Mouse (Mus musculus) megakaryocyte, embryonic 14.5 days (primary cell): ENCODE results near the gene Ttc7. TPM values are rescaled to one million over a fixed set of nuclear protein-coding genes. Genes with fewer than 3 reads are reported as not detected.
A peak's percentile ranks its signal among the peaks of the same experiment; 100 is the strongest.

ENCODE experiments used
- H3K27me3 ChIP-seq: replicated peaks from 2 replicates; pipeline ENCODE3; 2012; ENCODE audit warnings: inconsistent platforms
- H3K36me3 ChIP-seq: replicated peaks from 2 replicates; pipeline ENCODE3; 2012; ENCODE audit warnings: low read length, inconsistent platforms, mixed read lengths
- H3K4me1 ChIP-seq: 2 replicates; pipeline ENCODE4 v1.6.1; 2012; ENCODE audit warnings: inconsistent platforms
- H3K4me3 ChIP-seq: replicated peaks from 2 replicates; pipeline ENCODE3; 2012; ENCODE audit warnings: moderate library complexity, mild to moderate bottlenecking, inconsistent platforms
- H3K9me3 ChIP-seq: 2 replicates; pipeline ENCODE4 v1.6.1; 2012; ENCODE audit warnings: inconsistent platforms
- FLI1 ChIP-seq: IDR thresholded peaks from 2 replicates; pipeline ENCODE4 v1.6.1; 2012; ENCODE audit warnings: low read length, inconsistent platforms, mixed read lengths
- GATA1 ChIP-seq: IDR thresholded peaks from 3 replicates; pipeline ENCODE4 v1.6.1; 2012; ENCODE audit warnings: mixed read lengths, low read length, inconsistent platforms, borderline replicate concordance
- polyA plus RNA-seq: library from polyadenylated mRNA; stranded (reverse); fragments of >175 nt; gene quantifications from 2 replicates; pipeline ENCODE4 v1.2.3, GENCODE M21; 2012; ENCODE audit warnings: low replicate concordance; ENCODE audit not compliant: insufficient read depth

Ttc7 gene
- polyA plus RNA-seq, 1 experiment: 14.1 TPM

- TF ChIP-seq FLI1 (no peak), GATA1 (no peak)
Observed at GRCm38 (mm10) chr17:87332887-87333286, 50.2 kb downstream of the Ttc7 start.

GRCm38 (mm10) chr17:87334162-87334561 is 51.5 kb downstream of the Ttc7 start:
- Histone ChIP-seq H3K9me3 (peaks cover 6% of the 10 kb centered on the region), H3K27me3 (no peaks in the 10 kb centered on the region), H3K36me3 (peaks cover 95% of the 10 kb centered on the region), H3K4me3 (peak overlapping the region; percentile 33), H3K4me1 (peaks cover 42% of the 10 kb centered on the region)
- TF ChIP-seq FLI1 (no peak), GATA1 (no peak)

More at GRCm38 (mm10) chr17:87332887-87333286, 50.2 kb downstream of the Ttc7 start:
- no peaks in the 10 kb centered on the region for H3K27me3 ChIP-seq
- peaks cover 36% of the 10 kb centered on the region for H3K4me1 ChIP-seq
- H3K36me3 ChIP-seq: peaks cover 94% of the 10 kb centered on the region
- no peak overlapping the region for H3K4me3 ChIP-seq
- peaks cover 6% of the 10 kb centered on the region for H3K9me3 ChIP-seq

- Histone ChIP-seq H3K9me3 (peaks cover 6% of the 10 kb centered on the region), H3K4me1 (peaks cover 45% of the 10 kb centered on the region), H3K4me3 (no peak overlapping the region), H3K36me3 (peaks cover 95% of the 10 kb centered on the region), H3K27me3 (no peaks in the 10 kb centered on the region)
- TF ChIP-seq FLI1 (no peak), GATA1 (no peak)
Observed at GRCm38 (mm10) chr17:87335152-87335551, 52.5 kb downstream of the Ttc7 start.

GRCm38 (mm10) chr17:87335727-87336126 is 53.0 kb downstream of the Ttc7 start:
- Histone ChIP-seq H3K4me1 (peaks cover 46% of the 10 kb centered on the region), H3K36me3 (peaks cover 95% of the 10 kb centered on the region), H3K9me3 (peaks cover 6% of the 10 kb centered on the region), H3K4me3 (no peak overlapping the region), H3K27me3 (no peaks in the 10 kb centered on the region)
- TF ChIP-seq FLI1 (no peak), GATA1 (no peak)

GRCm38 (mm10) chr17:87336910-87337309 is 54.2 kb downstream of the Ttc7 start:
- Histone ChIP-seq H3K27me3 (no peaks in the 10 kb centered on the region), H3K36me3 (peaks cover 98% of the 10 kb centered on the region), H3K4me1 (peaks cover 45% of the 10 kb centered on the region), H3K9me3 (peaks cover 6% of the 10 kb centered on the region), H3K4me3 (no peak overlapping the region)
- TF ChIP-seq GATA1 (no peak), FLI1 (no peak)

- Histone ChIP-seq H3K36me3 (peaks cover 100% of the 10 kb centered on the region), H3K9me3 (peaks cover 6% of the 10 kb centered on the region), H3K4me3 (no peak overlapping the region), H3K27me3 (no peaks in the 10 kb centered on the region), H3K4me1 (peaks cover 39% of the 10 kb centered on the region)
- no peak for TF ChIP-seq GATA1
- no peak for TF ChIP-seq FLI1
Observed at GRCm38 (mm10) chr17:87337683-87338082, 55.0 kb downstream of the Ttc7 start.

- peaks cover 100% of the 10 kb centered on the region for H3K36me3 ChIP-seq
- H3K4me3 ChIP-seq: no peak overlapping the region
- TF ChIP-seq GATA1 (no peak), FLI1 (no peak)
- peaks cover 48% of the 10 kb centered on the region for H3K4me1 ChIP-seq
- H3K9me3 ChIP-seq: peaks cover 6% of the 10 kb centered on the region
- no peaks in the 10 kb centered on the region for H3K27me3 ChIP-seq
Observed at GRCm38 (mm10) chr17:87339122-87339521, 56.4 kb downstream of the Ttc7 start.

- H3K4me3 ChIP-seq: no peak overlapping the region
- peaks cover 64% of the 10 kb centered on the region for H3K4me1 ChIP-seq
- no peaks in the 10 kb centered on the region for H3K9me3 ChIP-seq
- TF ChIP-seq GATA1 (no peak), FLI1 (no peak)
- peaks cover 89% of the 10 kb centered on the region for H3K36me3 ChIP-seq
- H3K27me3 ChIP-seq: no peaks in the 10 kb centered on the region
Observed at GRCm38 (mm10) chr17:87343060-87343703, 60.5 kb downstream of the Ttc7 start.

- no peaks in the 10 kb centered on the region for H3K9me3 ChIP-seq
- H3K4me1 ChIP-seq: peaks cover 71% of the 10 kb centered on the region
- H3K4me3 ChIP-seq: peak overlapping the region; percentile 81
- H3K27me3 ChIP-seq: no peaks in the 10 kb centered on the region
- H3K36me3 ChIP-seq: peaks cover 87% of the 10 kb centered on the region
- TF ChIP-seq FLI1: no peak
- no peak for TF ChIP-seq GATA1
Observed at GRCm38 (mm10) chr17:87344441-87345251, 62.0 kb downstream of the Ttc7 start.

- H3K4me1 ChIP-seq: peaks cover 71% of the 10 kb centered on the region
- H3K36me3 ChIP-seq: peaks cover 87% of the 10 kb centered on the region
- H3K4me3 ChIP-seq: no peak overlapping the region
- H3K9me3 ChIP-seq: no peaks in the 10 kb centered on the region
- TF ChIP-seq FLI1: no peak
- H3K27me3 ChIP-seq: no peaks in the 10 kb centered on the region
Observed at GRCm38 (mm10) chr17:87345252-87345593, 62.5 kb downstream of the Ttc7 start.

GRCm38 (mm10) chr17:87348353-87348752 is 65.7 kb downstream of the Ttc7 start:
- no peak for TF ChIP-seq GATA1
- no peak for TF ChIP-seq FLI1
- Histone ChIP-seq H3K9me3 (no peaks in the 10 kb centered on the region), H3K36me3 (peaks cover 86% of the 10 kb centered on the region), H3K27me3 (no peaks in the 10 kb centered on the region), H3K4me1 (peaks cover 84% of the 10 kb centered on the region), H3K4me3 (no peak overlapping the region)
